Mouse (Mus musculus): Measurements from ENCODE around the gene Robo1. TPM values are rescaled to one million over a fixed set of nuclear protein-coding genes. Genes with fewer than 3 reads are reported as not detected.
A peak's percentile ranks its signal among the peaks of the same experiment; 100 is the strongest.

Robo1 gene
- polyA plus RNA-seq, 1 experiment from 2014 or later = 83.9 TPM

GRCm38 (mm10) chr16:72951969-72952368, 643.9 kb downstream of the Robo1 start:
- Histone ChIP-seq H3K9ac (no peak overlapping the region), H3K27me3 (no peaks in the 10 kb centered on the region), H3K4me3 (no peak overlapping the region), H3K4me1 (no peaks in the 10 kb centered on the region), H3K27ac (no peak overlapping the region), H3K36me3 (no peaks in the 10 kb centered on the region), H3K4me2 (replicated peaks) (no peak overlapping the region), H3K9me3 (replicated peaks) (no peaks in the 10 kb centered on the region)
- ATAC-seq (ENCODE audit: low FRiP score) = no peak
- 76% methylated on average over 6 of the region's 6 CpGs for WGBS

GRCm38 (mm10) chr16:72959018-72959702, 651.1 kb downstream of the Robo1 start:
- Histone ChIP-seq H3K27ac (peak overlapping the region; percentile 80), H3K36me3 (peaks cover 5% of the 10 kb centered on the region; the same call in 1 of the 2 replicates), H3K4me3 (no peak overlapping the region), H3K9ac (no peak overlapping the region), H3K27me3 (no peaks in the 10 kb centered on the region), H3K4me2 (replicated peaks) (no peak overlapping the region), H3K4me1 (peaks cover 8% of the 10 kb centered on the region), H3K9me3 (replicated peaks) (0 out of 2 replicates have a peak, but pooled peaks cover 3% of the 10 kb centered on the region)
- 51% methylated on average over 11 of the region's 11 CpGs for WGBS
- peak; percentile 85 for ATAC-seq (ENCODE audit: low FRiP score)

GRCm38 (mm10) chr16:72959823-72960222, 651.7 kb downstream of the Robo1 start:
- peak; percentile 38; the same call in 1 of the 2 replicates for ATAC-seq (ENCODE audit: low FRiP score)
- peaks cover 8% of the 10 kb centered on the region for H3K4me1 ChIP-seq
- no peaks in the 10 kb centered on the region for H3K27me3 ChIP-seq
- H3K4me2 ChIP-seq (replicated peaks) = no peak overlapping the region
- H3K9ac ChIP-seq = no peak overlapping the region
- H3K9me3 ChIP-seq (replicated peaks) = 0 out of 2 replicates have a peak, but pooled peaks cover 3% of the 10 kb centered on the region
- no peak overlapping the region for H3K4me3 ChIP-seq
- H3K27ac ChIP-seq = peak overlapping the region; percentile 80; the same call in 1 of the 2 replicates
- H3K36me3 ChIP-seq = peaks cover 5% of the 10 kb centered on the region; the same call in 1 of the 2 replicates
- WGBS = 80% methylated on average over 6 of the region's 6 CpGs

- Histone ChIP-seq H3K36me3 (peaks cover 5% of the 10 kb centered on the region; the same call in 1 of the 2 replicates), H3K4me2 (replicated peaks) (no peak overlapping the region), H3K4me3 (no peak overlapping the region), H3K27ac (no peak overlapping the region), H3K27me3 (no peaks in the 10 kb centered on the region), H3K9me3 (replicated peaks) (0 out of 2 replicates have a peak, but pooled peaks cover 3% of the 10 kb centered on the region), H3K4me1 (peaks cover 7% of the 10 kb centered on the region), H3K9ac (no peak overlapping the region)
- no peak for ATAC-seq (ENCODE audit: low FRiP score)
- 96% methylated on average over 3 of the region's 3 CpGs for WGBS
Observed at GRCm38 (mm10) chr16:72963782-72964181, 655.7 kb downstream of the Robo1 start.

GRCm38 (mm10) chr16:72967509-72967908, 659.4 kb downstream of the Robo1 start:
- Histone ChIP-seq H3K9ac (no peak overlapping the region), H3K4me3 (no peak overlapping the region), H3K27me3 (no peaks in the 10 kb centered on the region), H3K4me1 (0 out of 2 replicates have a peak, but pooled peaks cover 3% of the 10 kb centered on the region), H3K4me2 (replicated peaks) (no peak overlapping the region), H3K27ac (no peak overlapping the region), H3K9me3 (replicated peaks) (0 out of 2 replicates have a peak, but pooled peaks cover 3% of the 10 kb centered on the region), H3K36me3 (peaks cover 20% of the 10 kb centered on the region)
- 90% methylated on average over 7 of the region's 7 CpGs for WGBS
- no peak for ATAC-seq (ENCODE audit: low FRiP score)

- H3K4me1 ChIP-seq = 0 out of 2 replicates have a peak, but pooled peaks cover 3% of the 10 kb centered on the region
- H3K9ac ChIP-seq = no peak overlapping the region
- no peak overlapping the region for H3K4me2 ChIP-seq (replicated peaks)
- H3K27ac ChIP-seq = no peak overlapping the region; the same call in 1 of the 2 replicates
- H3K4me3 ChIP-seq = no peak overlapping the region
- no peak for ATAC-seq (ENCODE audit: low FRiP score)
- no peaks in the 10 kb centered on the region for H3K27me3 ChIP-seq
- H3K36me3 ChIP-seq = peaks cover 18% of the 10 kb centered on the region
- 82% methylated on average over 7 of the region's 7 CpGs for WGBS
- no peaks in the 10 kb centered on the region for H3K9me3 ChIP-seq (replicated peaks)
Observed at GRCm38 (mm10) chr16:72969990-72970389, 661.9 kb downstream of the Robo1 start.

- 83% methylated on average over 6 of the region's 6 CpGs for WGBS
- ATAC-seq (ENCODE audit: low FRiP score) = no peak
- Histone ChIP-seq H3K4me1 (peaks cover 14% of the 10 kb centered on the region), H3K4me3 (no peak overlapping the region), H3K9me3 (replicated peaks) (no peaks in the 10 kb centered on the region), H3K27ac (no peak overlapping the region), H3K9ac (no peak overlapping the region), H3K4me2 (replicated peaks) (no peak overlapping the region), H3K36me3 (peaks cover 18% of the 10 kb centered on the region), H3K27me3 (no peaks in the 10 kb centered on the region)
Observed at GRCm38 (mm10) chr16:72973685-72974084, 665.6 kb downstream of the Robo1 start.

GRCm38 (mm10) chr16:72974681-72975080, 666.6 kb downstream of the Robo1 start:
- H3K4me2 ChIP-seq (replicated peaks) = no peak overlapping the region
- H3K27me3 ChIP-seq = no peaks in the 10 kb centered on the region
- H3K4me3 ChIP-seq = no peak overlapping the region
- H3K4me1 ChIP-seq = peaks cover 14% of the 10 kb centered on the region
- H3K27ac ChIP-seq = no peak overlapping the region
- 93% methylated on average over 4 of the region's 4 CpGs for WGBS
- peaks cover 18% of the 10 kb centered on the region for H3K36me3 ChIP-seq
- no peaks in the 10 kb centered on the region for H3K9me3 ChIP-seq (replicated peaks)
- no peak for ATAC-seq (ENCODE audit: low FRiP score)
- H3K9ac ChIP-seq = no peak overlapping the region

GRCm38 (mm10) chr16:72976849-72977576, 668.9 kb downstream of the Robo1 start:
- Histone ChIP-seq H3K4me2 (replicated peaks) (peak overlapping the region; percentile 9), H3K27me3 (no peaks in the 10 kb centered on the region), H3K36me3 (peaks cover 8% of the 10 kb centered on the region; the same call in 1 of the 2 replicates), H3K4me1 (peaks cover 11% of the 10 kb centered on the region), H3K27ac (peak overlapping the region; percentile 69), H3K4me3 (no peak overlapping the region), H3K9me3 (replicated peaks) (no peaks in the 10 kb centered on the region), H3K9ac (0 out of 2 replicates have a peak overlapping the region, but pooled peaks have one; percentile 23)
- WGBS = 54% methylated on average over 19 of the region's 19 CpGs
- peak; percentile 74 for ATAC-seq (ENCODE audit: low FRiP score)

GRCm38 (mm10) chr16:72979407-72980219, 671.5 kb downstream of the Robo1 start:
- Histone ChIP-seq H3K9ac (no peak overlapping the region), H3K27me3 (no peaks in the 10 kb centered on the region), H3K4me1 (peaks cover 11% of the 10 kb centered on the region), H3K4me3 (no peak overlapping the region), H3K9me3 (replicated peaks) (no peaks in the 10 kb centered on the region), H3K4me2 (replicated peaks) (no peak overlapping the region), H3K36me3 (peaks cover 4% of the 10 kb centered on the region; the same call in 1 of the 2 replicates), H3K27ac (no peak overlapping the region)
- WGBS = 28% methylated on average over 8 of the region's 8 CpGs
- peak; percentile 39 for ATAC-seq (ENCODE audit: low FRiP score)

- Histone ChIP-seq H3K27ac (no peak overlapping the region), H3K9ac (no peak overlapping the region), H3K27me3 (no peaks in the 10 kb centered on the region), H3K4me3 (no peak overlapping the region), H3K4me1 (peaks cover 3% of the 10 kb centered on the region; the same call in 1 of the 2 replicates), H3K36me3 (peaks cover 11% of the 10 kb centered on the region; the same call in 1 of the 2 replicates), H3K9me3 (replicated peaks) (no peaks in the 10 kb centered on the region), H3K4me2 (replicated peaks) (no peak overlapping the region)
- WGBS = 88% methylated on average over 21 of the region's 21 CpGs
- no peak for ATAC-seq (ENCODE audit: low FRiP score)
Observed at GRCm38 (mm10) chr16:72990376-72991167, 682.5 kb downstream of the Robo1 start.
